Mouse (Mus musculus) lung, postnatal 36 days (tissue): ENCODE measurements around the gene Mettl7a2.
"Not testable (repeated sequence)": the region's sequence is repeated elsewhere in the genome, so short reads cannot be mapped to it uniquely, and the experiment has no call there.

Source experiments
- DNase-seq: peaks from one replicate; pipeline ENCODE4 v3.0.0; 2022; ENCODE audit warnings: mixed read lengths

The Mettl7a2 gene

GRCm38 (mm10) chr15:100341314-100341980 lies 11.6 kb upstream of the Mettl7a2 start:
- peak; percentile 69 for DNase-seq

- DNase-seq = no peak
Observed at GRCm38 (mm10) chr15:100345484-100345883, 7.5 kb upstream of the Mettl7a2 start.

- DNase-seq = no peak
Observed at GRCm38 (mm10) chr15:100346761-100347160, 6.2 kb upstream of the Mettl7a2 start.

GRCm38 (mm10) chr15:100349496-100349895 lies 3.5 kb upstream of the Mettl7a2 start:
- DNase-seq = no peak

- DNase-seq = no peak
Observed at GRCm38 (mm10) chr15:100351501-100352060, 1.4 kb upstream of the Mettl7a2 start.

- DNase-seq = not testable (repeated sequence)
Observed at GRCm38 (mm10) chr15:100353399-100353798, 399 bp downstream of the Mettl7a2 start.

- no peak for DNase-seq
Observed at GRCm38 (mm10) chr15:100355876-100356275, 2.9 kb downstream of the Mettl7a2 start.

GRCm38 (mm10) chr15:100364242-100364641 lies 11.2 kb downstream of the Mettl7a2 start, which contains the start of gene Higd1c:
Higd1c (plus strand) TSS chr15:100364542.
- DNase-seq = no peak

- DNase-seq = not testable (repeated sequence)
Observed at GRCm38 (mm10) chr15:100365967-100366366, 13.0 kb downstream of the Mettl7a2 start.

- no peak for DNase-seq
Observed at GRCm38 (mm10) chr15:100367119-100367518, 14.1 kb downstream of the Mettl7a2 start.

- peak; percentile 88 for DNase-seq
Observed at GRCm38 (mm10) chr15:100375066-100375465, 22.1 kb downstream of the Mettl7a2 start.

GRCm38 (mm10) chr15:100377847-100378505 lies 25.0 kb downstream of the Mettl7a2 start:
- DNase-seq = not testable (repeated sequence)

GRCm38 (mm10) chr15:100379658-100380057 lies 26.7 kb downstream of the Mettl7a2 start:
- peak; percentile 31 for DNase-seq

- DNase-seq = no peak
Observed at GRCm38 (mm10) chr15:100380104-100380503, 27.1 kb downstream of the Mettl7a2 start.

GRCm38 (mm10) chr15:100385705-100386104 lies 32.7 kb downstream of the Mettl7a2 start:
- no peak for DNase-seq

GRCm38 (mm10) chr15:100387544-100388223 lies 34.7 kb downstream of the Mettl7a2 start:
- DNase-seq = peak; percentile 52

GRCm38 (mm10) chr15:100388224-100388835 lies 35.3 kb downstream of the Mettl7a2 start:
- DNase-seq = no peak

GRCm38 (mm10) chr15:100388886-100389285 lies 35.9 kb downstream of the Mettl7a2 start:
- no peak for DNase-seq

- no peak for DNase-seq
Observed at GRCm38 (mm10) chr15:100391066-100391465, 38.1 kb downstream of the Mettl7a2 start.

- no peak for DNase-seq
Observed at GRCm38 (mm10) chr15:100391599-100391998, 38.6 kb downstream of the Mettl7a2 start.

- no peak for DNase-seq
Observed at GRCm38 (mm10) chr15:100393016-100393415, 40.0 kb downstream of the Mettl7a2 start.

GRCm38 (mm10) chr15:100395561-100395960 lies 42.6 kb downstream of the Mettl7a2 start:
- no peak for DNase-seq
